Mouse (Mus musculus) myocyte (in vitro differentiated cells): ENCODE data around the gene Dnajc28.

Experiments
- CEBPB ChIP-seq: IDR thresholded peaks from 2 replicates; pipeline ENCODE4 v1.6.1; 2011; ENCODE audit warnings: mild to moderate bottlenecking, moderate library complexity; ENCODE audit not compliant: poor library complexity, insufficient read depth, severe bottlenecking
- E2F4 ChIP-seq: IDR thresholded peaks from one replicate; pipeline ENCODE4 v1.6.1; 2011; ENCODE audit warnings: mild to moderate bottlenecking, control low read depth, moderate library complexity; ENCODE audit not compliant: insufficient read depth
- MAX ChIP-seq: IDR thresholded peaks from one replicate; pipeline ENCODE4 v1.6.1; 2011; ENCODE audit warnings: low read depth, mild to moderate bottlenecking, control low read depth
- MYOD1 ChIP-seq, 3 experiments: IDR thresholded peaks; one replicate each; pipeline ENCODE4 v1.6.1; 2011; ENCODE audit warnings: control low read depth in 2 of 3, low read depth in 2 of 3, mild to moderate bottlenecking in 2 of 3, moderate library complexity in 1 of 3; ENCODE audit not compliant: insufficient read length in 2 of 3, control insufficient read depth in 1 of 3
- MYOG ChIP-seq, 3 experiments: IDR thresholded peaks; one replicate each; pipeline ENCODE4 v1.6.1; 2011; ENCODE audit warnings: control low read depth in 2 of 3, low read depth in 2 of 3, mild to moderate bottlenecking in 2 of 3; ENCODE audit not compliant: insufficient read length in 2 of 3, control insufficient read depth in 1 of 3, insufficient read depth in 1 of 3
- POLR2A ChIP-seq: IDR thresholded peaks from one replicate; pipeline ENCODE4 v1.6.1; 2011; ENCODE audit warnings: low read depth, mild to moderate bottlenecking, control low read depth, moderate library complexity; ENCODE audit not compliant: insufficient read length
- POLR2AphosphoS2 ChIP-seq: IDR thresholded peaks from one replicate; pipeline ENCODE4 v1.6.1; 2011; ENCODE audit warnings: low read depth, control low read depth; ENCODE audit not compliant: insufficient read length
- REST ChIP-seq: IDR thresholded peaks from one replicate; pipeline ENCODE4 v1.6.1; 2011; ENCODE audit warnings: mild to moderate bottlenecking, control low read depth, moderate library complexity; ENCODE audit not compliant: insufficient read depth, insufficient read length
- TCF12 ChIP-seq: IDR thresholded peaks from one replicate; pipeline ENCODE4 v1.6.1; 2011; ENCODE audit warnings: mild to moderate bottlenecking, control low read depth; ENCODE audit not compliant: poor library complexity, insufficient read depth, severe bottlenecking
- TCF3 ChIP-seq: IDR thresholded peaks from one replicate; pipeline ENCODE4 v1.6.1; 2011; ENCODE audit warnings: low read depth, control low read depth; ENCODE audit not compliant: insufficient read length
- USF1 ChIP-seq: IDR thresholded peaks from one replicate; pipeline ENCODE4 v1.6.1; 2011; ENCODE audit warnings: low read depth, mild to moderate bottlenecking, control low read depth, moderate library complexity

GRCm38 (mm10) chr16:91612525-91612924 is 6.3 kb downstream of the Dnajc28 start:
- TF ChIP-seq POLR2A, result no peak
- TF ChIP-seq POLR2AphosphoS2, result no peak
- no peak for TF ChIP-seq MAX
- TF ChIP-seq USF1, result no peak
- TF ChIP-seq E2F4, result no peak
- no peak for TF ChIP-seq TCF3
- TF ChIP-seq MYOG (IDR thresholded peaks at IDR 0.05; ENCODE audit: control insufficient read depth in 1 of 3, insufficient read depth in 1 of 3, insufficient read length in 2 of 3, low read depth in 2 of 3), result no peak
- no peak for TF ChIP-seq TCF12
- TF ChIP-seq CEBPB, result no peak
- TF ChIP-seq MYOD1 (IDR thresholded peaks at IDR 0.05; ENCODE audit: control insufficient read depth in 1 of 3, insufficient read length in 2 of 3, low read depth in 2 of 3), result peak in 1 of 3 experiments; percentile 8
- TF ChIP-seq REST, result no peak
